Mouse (Mus musculus): ENCODE measurements around the gene Msh5. TPM values are rescaled to one million over a fixed set of nuclear protein-coding genes. Genes with fewer than 3 reads are reported as not detected.

The Msh5 gene
- polyA plus RNA-seq (2016; fragmentation: Nextera tagmentation; extraction: Ambion mirVana): 3.9 and 4.4 TPM in 2 replicates

- Histone ChIP-seq H3K27me3 (replicated peaks; ENCODE audit: low read depth, poor library complexity, severe bottlenecking) (peaks cover 7% of the 10 kb centered on the region; the same call in 1 of the 2 replicates), H3K36me3 (replicated peaks) (0 out of 2 replicates have a peak, but pooled peaks cover 1% of the 10 kb centered on the region), H3K4me3 (peak within 1 kb of the TSS; percentile 74), H3K27ac (replicated peaks) (peak within 1 kb of the TSS; percentile 96), H3K9me3 (no peaks in the 10 kb centered on the region), H3K4me1 (peaks cover 70% of the 10 kb centered on the region)
- DNase-seq (ENCODE audit: low spot score): peak; percentile 100
- 3% methylated on average over 33 of the region's 33 CpGs for WGBS
Observed at GRCm38 (mm10) chr17:35046681-35047455, at the start of gene Msh5. TSS of gene Msh5 (minus strand) at chr17:35046745.

GRCm38 (mm10) chr17:35094475-35095365 lies 48.2 kb upstream of the Msh5 start:
- WGBS: 92% methylated on average over 15 of the region's 15 CpGs
- Histone ChIP-seq H3K27ac (replicated peaks) (no peak overlapping the region), H3K4me1 (peaks cover 12% of the 10 kb centered on the region), H3K9me3 (no peaks in the 10 kb centered on the region), H3K36me3 (replicated peaks) (peaks cover 83% of the 10 kb centered on the region), H3K4me3 (peak overlapping the region; percentile 16; the same call in 1 of the 2 replicates), H3K27me3 (replicated peaks; ENCODE audit: low read depth, poor library complexity, severe bottlenecking) (no peaks in the 10 kb centered on the region)
- DNase-seq (ENCODE audit: low spot score): no peak

- Histone ChIP-seq H3K4me3 (no peak overlapping the region; the same call in 1 of the 2 replicates), H3K9me3 (no peaks in the 10 kb centered on the region), H3K36me3 (replicated peaks) (peaks cover 63% of the 10 kb centered on the region), H3K27me3 (replicated peaks; ENCODE audit: low read depth, poor library complexity, severe bottlenecking) (no peaks in the 10 kb centered on the region), H3K27ac (replicated peaks) (no peak overlapping the region), H3K4me1 (peaks cover 17% of the 10 kb centered on the region)
- DNase-seq (ENCODE audit: low spot score): no peak
- 86% methylated on average over 14 of the region's 14 CpGs for WGBS
Observed at GRCm38 (mm10) chr17:35092403-35093198, 46.1 kb upstream of the Msh5 start.

GRCm38 (mm10) chr17:35090166-35090932 lies 43.8 kb upstream of the Msh5 start:
- no peak for DNase-seq (ENCODE audit: low spot score)
- Histone ChIP-seq H3K27ac (replicated peaks) (0 out of 2 replicates have a peak overlapping the region, but pooled peaks have one; percentile 24), H3K4me3 (peak overlapping the region; percentile 83), H3K27me3 (replicated peaks; ENCODE audit: low read depth, poor library complexity, severe bottlenecking) (no peaks in the 10 kb centered on the region), H3K36me3 (replicated peaks) (peaks cover 41% of the 10 kb centered on the region), H3K4me1 (peaks cover 17% of the 10 kb centered on the region), H3K9me3 (no peaks in the 10 kb centered on the region)
- 76% methylated on average over 8 of the region's 8 CpGs for WGBS

GRCm38 (mm10) chr17:35088825-35089644 lies 42.5 kb upstream of the Msh5 start, which contains the start of gene Abhd16a:
TSS of gene Abhd16a (plus strand) at chr17:35089263.
- Histone ChIP-seq H3K27ac (replicated peaks) (peak within 1 kb of the TSS; percentile 99), H3K36me3 (replicated peaks) (peaks cover 28% of the 10 kb centered on the region), H3K4me3 (peak within 1 kb of the TSS; percentile 83), H3K4me1 (peaks cover 17% of the 10 kb centered on the region), H3K27me3 (replicated peaks; ENCODE audit: low read depth, poor library complexity, severe bottlenecking) (no peaks in the 10 kb centered on the region), H3K9me3 (no peaks in the 10 kb centered on the region)
- DNase-seq (ENCODE audit: low spot score): peak; percentile 95
- WGBS: 3% methylated on average over 67 of the region's 67 CpGs

GRCm38 (mm10) chr17:35088151-35088550 lies 41.6 kb upstream of the Msh5 start:
- Histone ChIP-seq H3K27me3 (replicated peaks; ENCODE audit: low read depth, poor library complexity, severe bottlenecking) (no peaks in the 10 kb centered on the region), H3K27ac (replicated peaks) (no peak overlapping the region), H3K4me1 (peaks cover 17% of the 10 kb centered on the region), H3K36me3 (replicated peaks) (peaks cover 20% of the 10 kb centered on the region), H3K9me3 (no peaks in the 10 kb centered on the region), H3K4me3 (no peak overlapping the region)
- 53% methylated on average over 2 of the region's 2 CpGs for WGBS
- no peak for DNase-seq (ENCODE audit: low spot score)

- Histone ChIP-seq H3K9me3 (no peaks in the 10 kb centered on the region), H3K36me3 (replicated peaks) (no peaks in the 10 kb centered on the region), H3K4me3 (no peak within 1 kb of the TSS), H3K27ac (replicated peaks) (no peak within 1 kb of the TSS), H3K27me3 (replicated peaks; ENCODE audit: low read depth, poor library complexity, severe bottlenecking) (peaks cover 4% of the 10 kb centered on the region; the same call in 1 of the 2 replicates), H3K4me1 (peaks cover 11% of the 10 kb centered on the region)
- no peak for DNase-seq (ENCODE audit: low spot score)
- 80% methylated on average over 7 of the region's 7 CpGs for WGBS
Observed at GRCm38 (mm10) chr17:35085208-35085865, 38.8 kb upstream of the Msh5 start, which contains the start of gene Ly6g6f. TSS of gene Ly6g6f (minus strand) at chr17:35085610.

- H3K27ac ChIP-seq (replicated peaks): no peak overlapping the region
- no peaks in the 10 kb centered on the region for H3K9me3 ChIP-seq
- DNase-seq (ENCODE audit: low spot score): no peak
- H3K27me3 ChIP-seq (replicated peaks; ENCODE audit: low read depth, poor library complexity, severe bottlenecking): peaks cover 16% of the 10 kb centered on the region; the same call in 1 of the 2 replicates
- no peaks in the 10 kb centered on the region for H3K4me1 ChIP-seq
- H3K36me3 ChIP-seq (replicated peaks): no peaks in the 10 kb centered on the region
- H3K4me3 ChIP-seq: no peak overlapping the region
- 86% methylated on average over 3 of the region's 3 CpGs for WGBS
Observed at GRCm38 (mm10) chr17:35083929-35084497, 37.5 kb upstream of the Msh5 start.

- 84% methylated on average over 16 of the region's 16 CpGs for WGBS
- no peak overlapping the region for H3K4me3 ChIP-seq
Observed at GRCm38 (mm10) chr17:35082841-35083576, 36.5 kb upstream of the Msh5 start.

More at GRCm38 (mm10) chr17:35082841-35083576, 36.5 kb upstream of the Msh5 start:
- Histone ChIP-seq H3K4me1 (peaks cover 3% of the 10 kb centered on the region), H3K9me3 (no peaks in the 10 kb centered on the region), H3K27ac (replicated peaks) (peak overlapping the region; percentile 32; the same call in 1 of the 2 replicates), H3K27me3 (replicated peaks; ENCODE audit: low read depth, poor library complexity, severe bottlenecking) (peaks cover 20% of the 10 kb centered on the region), H3K36me3 (replicated peaks) (no peaks in the 10 kb centered on the region)
- no peak for DNase-seq (ENCODE audit: low spot score)
